Mouse (Mus musculus): ENCODE measurements around the gene Cxcl5. TPM values are rescaled to one million over a fixed set of nuclear protein-coding genes. Genes with fewer than 3 reads are reported as not detected.

The Cxcl5 gene
- polyA plus RNA-seq (2012; ENCODE audit: low replicate concordance), result not detected in 2 replicates

GRCm38 (mm10) chr5:90759077-90760065 lies at the start of gene Cxcl5:
Gene Cxcl5 (plus strand): TSS chr5:90759360.

GRCm38 (mm10) chr5:90768218-90768617 lies 9.1 kb downstream of the Cxcl5 start, which contains the start of gene Ppbp:
Gene Ppbp (plus strand): TSS chr5:90768518.

DNA sequence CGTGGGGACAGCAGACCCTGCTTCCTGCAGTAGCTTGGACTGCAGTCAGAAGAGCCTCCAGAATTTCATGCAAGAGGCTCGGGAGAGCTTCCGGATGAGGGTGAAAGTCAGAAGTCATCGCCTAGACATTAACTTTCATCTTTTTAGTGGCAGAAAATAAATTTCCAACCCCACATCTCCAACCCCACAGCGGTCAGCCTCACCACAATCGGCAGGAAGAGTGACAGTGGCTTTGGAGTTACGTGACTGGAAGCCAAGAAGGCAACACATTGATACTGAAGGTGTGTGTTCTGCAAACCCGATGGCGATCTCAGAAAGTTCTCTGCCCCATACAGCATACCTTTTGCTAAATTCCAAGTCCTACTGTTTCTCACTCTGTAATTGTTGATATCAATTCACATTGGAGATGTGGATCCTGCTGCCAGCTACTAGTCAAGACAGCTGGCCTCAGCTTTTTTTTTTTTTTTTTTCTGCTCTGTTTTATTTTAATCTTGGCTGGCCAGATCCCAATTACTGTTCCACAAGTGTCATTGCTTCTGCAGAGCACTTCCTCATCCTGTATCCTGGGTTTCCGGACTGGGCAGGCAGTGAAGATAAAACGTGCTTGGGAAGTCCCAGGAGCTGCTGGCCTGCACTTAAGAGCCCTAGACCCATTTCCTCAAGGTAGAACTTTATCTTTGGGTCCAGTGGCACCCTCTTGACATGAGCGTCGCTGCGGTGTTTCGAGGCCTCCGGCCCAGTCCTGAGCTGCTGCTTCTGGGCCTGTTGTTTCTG lies 12.9 kb downstream of the Cxcl5 start, which contains the start of gene Pf4:
Gene Pf4, plus strand, starts transcription at position 556 of the 774 bp plus-strand sequence.

DNA sequence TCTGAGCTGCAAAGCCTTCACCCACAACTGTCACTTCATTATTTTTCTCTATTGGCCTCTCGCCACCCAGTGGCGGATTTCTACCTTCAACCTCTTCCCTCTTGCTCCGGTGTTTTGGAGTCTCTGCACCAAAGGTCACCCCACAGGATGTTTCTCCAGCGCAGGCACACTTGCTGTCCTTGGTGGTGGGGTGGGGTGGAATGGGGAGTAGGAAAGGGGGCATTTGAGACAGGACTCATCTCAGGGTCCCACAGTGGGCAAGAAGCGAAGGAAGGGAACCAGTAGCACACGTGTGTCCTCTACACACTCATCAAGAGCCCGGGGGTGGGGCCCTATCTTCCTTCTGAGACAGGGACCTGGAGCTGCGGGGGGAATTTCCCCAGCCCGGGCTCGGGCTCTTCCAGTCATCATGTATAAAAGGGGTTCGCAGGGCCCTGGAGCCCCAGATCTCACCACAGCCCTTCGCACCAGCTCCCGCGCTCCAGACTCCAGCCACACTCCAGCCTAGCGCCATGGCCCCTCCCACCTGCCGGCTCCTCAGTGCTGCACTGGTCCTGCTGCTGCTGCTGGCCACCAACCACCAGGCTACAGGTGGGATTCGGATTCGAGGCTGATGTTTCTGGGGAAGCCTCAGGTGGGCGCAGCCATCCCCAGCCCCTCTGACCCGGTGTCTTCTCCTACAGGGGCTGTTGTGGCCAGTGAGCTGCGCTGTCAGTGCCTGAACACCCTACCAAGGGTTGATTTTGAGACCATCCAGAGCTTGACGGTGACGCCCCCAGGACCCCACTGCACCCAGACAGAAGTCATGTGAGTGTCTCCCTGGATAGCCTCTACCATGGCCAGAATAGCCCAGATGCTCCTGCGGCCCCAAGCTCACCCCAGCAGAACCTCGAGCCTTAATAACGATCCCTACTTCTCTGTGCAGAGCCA lies 26.8 kb downstream of the Cxcl5 start, which contains the start of gene Cxcl3:
Gene Cxcl3, plus strand, starts transcription at position 445 of the 930 bp plus-strand sequence.

GRCm38 (mm10) chr5:90794195-90794625 lies 35.0 kb downstream of the Cxcl5 start, which contains the start of gene Cxcl15:
Gene Cxcl15 (plus strand): TSS chr5:90794534.

Other genes starting within 250 kb of the Cxcl5 start
- gene Afm, start 240.4 kb upstream of the Cxcl5 start, polyA plus RNA-seq (2012; ENCODE audit: low replicate concordance), result not detected in 2 replicates
- gene 5830473C10Rik, start 198.3 kb upstream of the Cxcl5 start, polyA plus RNA-seq (2012; ENCODE audit: low replicate concordance), result not detected in 2 replicates
- gene Rassf6, start 118.7 kb upstream of the Cxcl5 start, polyA plus RNA-seq (2012; ENCODE audit: low replicate concordance), result 0.33 and 0.45 TPM in 2 replicates
- 0.34 and 0.65 TPM in 2 replicates for gene Ppbp, start 9.2 kb downstream of the Cxcl5 start, polyA plus RNA-seq (2012; ENCODE audit: low replicate concordance)
- 2.0 and 2.3 TPM in 2 replicates for gene Pf4, start 13.1 kb downstream of the Cxcl5 start, polyA plus RNA-seq (2012; ENCODE audit: low replicate concordance)
- 0.24 TPM in 1 of 2 replicates, not detected in the other for gene Cxcl3, start 26.7 kb downstream of the Cxcl5 start, polyA plus RNA-seq (2012; ENCODE audit: low replicate concordance)
- not detected in 2 replicates for gene Cxcl15, start 35.2 kb downstream of the Cxcl5 start, polyA plus RNA-seq (2012; ENCODE audit: low replicate concordance)
- not detected in 2 replicates for gene Cxcl1, start 131.9 kb downstream of the Cxcl5 start, polyA plus RNA-seq (2012; ENCODE audit: low replicate concordance)
- 0.55 and 1.3 TPM in 2 replicates for gene Cxcl2, start 144.5 kb downstream of the Cxcl5 start, polyA plus RNA-seq (2012; ENCODE audit: low replicate concordance)
- gene Mthfd2l, start 171.8 kb downstream of the Cxcl5 start, polyA plus RNA-seq (2012; ENCODE audit: low replicate concordance), result 5.9 and 7.0 TPM in 2 replicates